Mouse (Mus musculus) layer of hippocampus, adult 18-20 months (tissue): Measurements from ENCODE around the gene Efcc1. TPM values are rescaled to one million over a fixed set of nuclear protein-coding genes. Genes with fewer than 3 reads are reported as not detected.

Experiments
- DNase-seq, 2 experiments: peaks; one replicate each; pipeline ENCODE4 v3.0.0; 2022; ENCODE audit warnings: low spot score in 2 of 2
- total RNA-seq, 2 experiments: library from RNA; stranded (reverse); gene quantifications; 2 replicates each; pipeline ENCODE4 v1.2.3; 2021

Gene Efcc1
- total RNA-seq, 2 experiments from 2014 or later: 3.6 to 5.2 TPM

DNA sequence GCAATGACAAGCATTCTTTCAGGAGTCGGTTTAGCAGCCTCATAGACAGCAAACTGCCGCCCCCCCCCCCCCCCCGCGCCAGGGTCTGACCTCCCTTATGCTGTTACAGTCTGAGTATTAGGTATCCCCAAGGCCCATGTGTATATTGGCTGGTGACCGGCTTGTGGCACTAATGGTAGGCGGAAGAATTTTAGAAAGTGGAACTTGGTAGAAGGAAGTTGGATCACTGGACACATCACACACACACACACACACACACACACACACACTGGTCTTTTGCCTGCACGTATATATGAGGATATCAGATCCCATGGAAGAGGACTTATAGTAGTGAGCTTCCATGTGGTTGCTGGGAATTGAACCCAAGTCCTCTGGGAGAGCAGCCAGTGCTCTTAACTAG lies 71.8 kb downstream of the Efcc1 start:
- DNase-seq: no peak

DNA sequence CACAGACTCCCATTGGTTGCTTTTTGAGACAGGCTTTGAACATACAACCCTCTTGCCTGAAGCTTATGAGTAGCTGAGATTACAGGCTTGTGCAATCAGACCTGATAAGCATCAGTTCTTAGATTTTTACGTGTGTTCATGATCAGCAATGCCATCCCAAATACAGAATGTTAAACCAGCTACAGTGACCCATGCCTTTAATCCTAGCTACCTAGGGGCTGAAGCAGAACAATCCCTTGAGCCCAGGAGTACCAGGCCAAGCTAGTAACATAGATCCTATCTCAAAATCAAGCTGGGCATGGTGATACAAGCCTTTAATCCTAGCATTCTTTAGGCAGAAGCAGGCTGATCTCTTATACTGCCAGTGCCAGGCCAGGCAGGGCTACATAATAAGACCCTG lies 73.4 kb downstream of the Efcc1 start:
- DNase-seq: no peak

DNA sequence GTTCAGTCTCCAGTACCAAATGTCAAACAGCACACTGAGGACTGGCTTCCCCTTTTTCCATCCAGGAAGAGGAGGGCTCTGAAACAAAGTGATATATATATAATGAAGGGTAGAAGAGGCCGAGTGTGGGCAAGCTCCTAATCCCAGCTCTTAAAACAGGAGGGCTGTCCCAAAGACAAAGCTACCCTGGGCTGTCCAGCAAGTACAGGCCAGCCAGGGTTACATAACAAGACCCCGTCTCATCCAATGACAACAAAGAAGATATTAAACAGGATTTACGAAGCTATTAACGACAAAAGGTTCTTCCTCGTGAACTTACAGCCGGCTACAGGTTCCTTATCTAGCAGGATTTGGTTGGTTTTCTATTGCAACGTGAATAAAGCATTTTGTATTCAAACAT lies 74.2 kb downstream of the Efcc1 start:
- no peak for DNase-seq

DNA sequence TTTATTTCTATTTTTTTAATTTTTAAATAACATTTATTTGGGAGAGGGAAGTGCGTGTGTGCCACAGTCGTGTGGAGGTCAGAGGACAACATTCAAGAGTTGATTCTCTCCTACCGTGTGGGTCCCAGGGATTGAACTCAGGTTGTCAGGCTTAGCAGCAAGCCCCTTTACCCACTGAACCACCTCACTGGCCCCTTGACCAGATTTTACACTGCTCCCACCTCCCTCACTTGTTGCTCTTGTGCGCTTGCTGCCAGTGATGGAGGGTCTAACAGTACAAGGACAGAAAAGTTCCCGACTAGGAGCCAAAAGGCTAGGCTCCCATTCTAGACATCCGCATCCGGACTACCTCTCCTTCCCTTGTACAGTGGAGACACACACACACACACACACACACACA lies 74.8 kb downstream of the Efcc1 start:
- DNase-seq: no peak

Other genes with a start within 250 kb of the Efcc1 start
- 1 to 10 TPM; 1.7 to 2.9 TPM for gene Arhgap25, start 197.6 kb upstream of the Efcc1 start, total RNA-seq
- gene Prokr1, start 140.1 kb upstream of the Efcc1 start, total RNA-seq: under 1 TPM in 1 of 2 experiments, not detected in 1; 0.12 TPM
- gene Aplf, start 58.7 kb upstream of the Efcc1 start, total RNA-seq: 1 to 10 TPM; 7.5 to 7.9 TPM
- 1 to 10 TPM; 1.3 to 1.7 TPM for gene Gp9, start 47.2 kb downstream of the Efcc1 start, total RNA-seq
- 10 to 100 TPM; 15.6 to 19.8 TPM for gene Rab43, start 81.3 kb downstream of the Efcc1 start, total RNA-seq
- gene Gm45140, start 104.9 kb downstream of the Efcc1 start, total RNA-seq: 1 to 10 TPM; 1.9 to 3.9 TPM
- 10 to 100 TPM; 24.1 to 25.0 TPM for gene Isy1, start 107.9 kb downstream of the Efcc1 start, total RNA-seq
- 100 to 1,000 TPM; 261 to 266 TPM for gene Cnbp, start 120.2 kb downstream of the Efcc1 start, total RNA-seq
- gene Copg1, start 156.9 kb downstream of the Efcc1 start, total RNA-seq: 100 to 1,000 TPM; 253 to 256 TPM
- gene Hmces, start 183.1 kb downstream of the Efcc1 start, total RNA-seq: 10 to 100 TPM; 26.1 to 26.5 TPM